Mouse (Mus musculus): Measurements from ENCODE around the gene Gadl1. TPM values are rescaled to one million over a fixed set of nuclear protein-coding genes. Genes with fewer than 3 reads are reported as not detected.
"Not testable (repeated sequence)": the region's sequence is repeated elsewhere in the genome, so short reads cannot be mapped to it uniquely, and the experiment has no call there.

The Gadl1 gene
- total RNA-seq, 2 experiments from 2014 or later = not detected

DNA sequence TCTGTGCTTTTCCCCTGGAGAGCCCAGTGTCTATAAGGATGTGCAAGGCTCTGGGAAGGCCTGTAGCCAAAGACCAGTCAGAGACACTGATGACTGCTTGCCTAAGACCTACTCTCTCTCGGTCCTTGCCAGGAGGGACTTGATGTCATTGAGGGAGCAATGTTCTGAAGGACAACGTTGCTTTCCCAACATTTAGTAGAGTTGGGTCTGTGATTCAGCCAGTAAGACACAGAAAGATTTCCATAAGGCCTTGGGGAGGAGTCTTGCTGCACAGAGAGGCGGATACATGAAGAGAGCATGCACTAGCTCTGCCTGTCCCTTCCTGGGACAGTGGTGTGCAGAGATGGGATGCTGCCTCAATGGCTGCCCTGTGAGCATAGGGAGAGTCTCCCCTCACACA lies 107.8 kb downstream of the Gadl1 start:
- ATAC-seq (ENCODE audit: poor library complexity, severe bottlenecking) = no peak

DNA sequence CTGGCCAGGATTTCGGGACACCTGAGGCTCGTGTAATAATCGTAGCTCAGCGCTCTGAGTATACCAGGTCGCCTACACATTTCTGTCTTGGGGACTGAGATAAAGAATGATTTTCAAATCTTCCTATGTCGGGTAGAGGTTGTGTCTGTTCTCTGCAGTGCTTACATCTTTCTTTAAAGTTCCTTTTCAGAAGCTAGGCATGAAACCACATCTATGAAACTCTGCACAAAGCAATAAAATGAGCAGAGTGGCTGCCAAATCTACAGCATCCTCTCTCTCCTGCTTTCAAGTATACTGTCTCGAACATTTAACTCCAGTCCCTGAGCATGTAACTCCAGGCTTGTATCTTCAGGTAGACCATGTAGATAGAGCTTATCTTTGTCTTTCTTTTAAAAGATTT lies 109.3 kb downstream of the Gadl1 start:
- ATAC-seq (ENCODE audit: poor library complexity, severe bottlenecking) = no peak

DNA sequence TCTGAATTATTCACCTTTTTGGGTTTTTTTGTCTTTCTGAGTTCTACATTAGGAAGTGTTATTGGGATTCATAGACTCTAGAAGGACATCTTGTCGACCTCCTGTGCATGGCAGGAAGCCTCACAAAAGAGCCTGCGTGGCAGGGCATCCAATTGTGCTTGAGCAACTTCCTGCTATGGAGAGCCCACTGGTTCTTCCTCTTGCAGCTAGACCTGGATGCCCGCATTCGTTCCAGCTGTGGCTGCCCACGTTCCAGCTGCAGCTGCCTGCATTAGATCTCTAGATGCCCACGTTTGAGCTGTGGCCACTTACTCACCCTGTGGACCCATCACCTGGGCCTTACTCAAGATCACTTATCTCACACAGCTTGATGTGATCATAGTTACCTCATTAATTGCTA lies 116.1 kb downstream of the Gadl1 start:
- no peak for ATAC-seq (ENCODE audit: poor library complexity, severe bottlenecking)

DNA sequence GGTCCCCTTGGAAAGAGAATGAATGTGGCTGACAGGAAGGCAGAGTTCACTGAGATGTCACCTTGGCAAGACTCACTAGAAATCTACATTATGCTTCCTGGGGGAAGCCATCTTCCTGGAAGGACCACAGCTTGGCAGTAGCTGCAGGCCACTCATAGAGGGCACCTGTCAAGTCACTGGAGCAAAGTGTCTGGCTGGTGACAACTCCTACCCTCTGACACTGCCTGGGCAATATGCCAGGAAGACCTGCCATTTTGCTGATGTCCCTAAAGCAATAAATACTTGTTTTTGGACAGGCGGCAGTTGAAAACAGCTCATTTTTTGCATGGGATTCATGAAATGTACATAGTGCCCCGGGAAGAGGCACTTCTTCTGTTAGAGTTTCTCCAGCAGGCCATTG lies 119.8 kb downstream of the Gadl1 start:
- ATAC-seq (ENCODE audit: poor library complexity, severe bottlenecking) = no peak

DNA sequence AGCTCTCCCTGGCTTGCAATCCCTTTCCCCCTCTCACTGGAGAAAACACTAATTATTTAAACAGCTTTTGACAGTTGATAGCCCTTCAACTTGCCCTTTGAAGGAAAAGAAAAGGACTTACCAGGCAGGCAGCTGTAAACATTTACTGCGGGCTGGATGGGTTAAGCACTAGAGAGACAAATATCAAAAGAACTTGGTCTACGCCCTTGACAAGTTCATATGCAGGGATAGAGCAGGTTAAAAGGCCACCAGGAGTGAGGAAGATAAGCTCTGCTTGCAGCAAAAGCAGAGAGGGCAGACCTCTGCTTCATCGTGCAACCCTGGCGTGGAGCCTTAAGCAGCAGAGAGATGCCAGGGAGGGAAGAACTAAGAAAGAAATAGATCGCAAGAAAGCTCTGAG lies 123.5 kb downstream of the Gadl1 start:
- ATAC-seq (ENCODE audit: poor library complexity, severe bottlenecking) = no peak

DNA sequence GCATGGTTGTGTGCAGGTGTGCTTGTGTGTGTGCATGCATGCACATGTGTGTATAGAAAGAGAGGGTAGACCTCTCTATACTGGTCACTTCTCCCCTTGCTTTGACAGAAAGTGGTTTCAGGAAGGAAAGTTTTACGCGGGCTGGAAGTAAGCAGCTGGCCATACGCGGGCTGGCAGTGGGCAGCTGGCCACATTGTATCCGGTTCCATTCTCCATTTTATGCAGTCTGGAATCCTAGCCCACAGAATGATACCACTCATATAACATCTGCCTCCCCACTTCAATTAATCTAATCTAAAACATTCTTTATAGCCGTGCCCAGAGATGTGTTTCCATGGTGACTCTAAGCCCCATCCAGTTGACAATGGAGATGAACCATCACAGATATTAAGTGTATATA lies 129.0 kb downstream of the Gadl1 start:
- ATAC-seq (ENCODE audit: poor library complexity, severe bottlenecking) = no peak

DNA sequence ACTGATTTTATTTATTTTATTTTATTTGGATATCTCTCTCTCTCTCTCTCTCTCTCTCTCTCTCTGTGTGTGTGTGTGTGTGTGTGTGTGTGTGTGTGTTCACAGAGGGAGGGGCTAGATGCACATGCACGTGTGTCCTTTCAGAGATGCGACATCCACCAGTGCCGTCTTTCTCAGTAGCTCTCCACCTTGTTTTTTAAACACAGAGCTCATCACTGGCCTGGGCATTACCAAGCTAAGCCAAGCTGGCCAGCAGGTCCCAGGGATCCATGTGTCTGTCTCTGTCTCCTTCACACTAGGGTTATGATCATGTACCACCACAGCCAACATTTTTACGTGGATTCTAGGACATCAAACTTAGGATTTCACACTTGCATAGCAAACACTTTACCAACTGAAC lies 130.7 kb downstream of the Gadl1 start:
- no peak for ATAC-seq (ENCODE audit: poor library complexity, severe bottlenecking)

DNA sequence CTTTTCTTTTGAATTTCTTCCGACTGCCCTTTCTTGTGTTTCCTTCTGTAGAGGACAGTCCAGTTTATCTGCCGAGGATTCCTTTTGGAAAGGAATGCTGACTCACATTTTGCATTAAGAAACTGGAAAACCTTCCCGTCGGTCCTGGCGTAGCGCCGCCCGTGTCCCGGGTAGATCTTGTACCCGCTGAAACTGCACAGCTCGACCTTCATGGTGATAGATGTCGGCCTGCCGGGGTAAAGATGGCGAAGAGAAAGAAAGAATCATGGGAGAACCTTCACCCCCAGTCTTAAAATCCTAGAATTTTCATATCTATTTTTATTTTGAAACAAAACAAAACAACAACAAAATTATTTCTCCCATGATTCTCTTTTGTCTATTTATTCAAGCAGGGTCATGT lies 131.6 kb downstream of the Gadl1 start:
- peak; percentile 64 for ATAC-seq (ENCODE audit: poor library complexity, severe bottlenecking)

DNA sequence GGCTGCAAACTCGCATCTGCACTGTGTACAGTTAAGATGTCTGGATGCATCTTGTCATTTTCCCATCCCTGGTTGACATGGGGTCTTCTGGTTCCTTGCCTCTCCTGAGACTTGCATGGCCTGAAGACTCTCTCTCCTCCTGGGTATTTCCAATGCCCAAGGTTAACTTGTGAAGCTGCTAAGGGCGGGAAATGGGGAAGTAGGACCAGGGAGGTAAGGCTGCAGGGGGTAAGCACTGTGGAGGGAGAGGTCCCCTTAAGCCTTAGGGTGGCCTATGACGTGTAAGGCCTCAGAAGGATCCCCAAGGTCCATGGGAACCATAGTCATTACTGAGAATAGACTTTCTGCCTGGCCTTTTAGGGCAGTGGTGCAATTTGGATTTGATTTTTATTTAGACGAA lies 132.1 kb downstream of the Gadl1 start:
- ATAC-seq (ENCODE audit: poor library complexity, severe bottlenecking) = peak; percentile 51

DNA sequence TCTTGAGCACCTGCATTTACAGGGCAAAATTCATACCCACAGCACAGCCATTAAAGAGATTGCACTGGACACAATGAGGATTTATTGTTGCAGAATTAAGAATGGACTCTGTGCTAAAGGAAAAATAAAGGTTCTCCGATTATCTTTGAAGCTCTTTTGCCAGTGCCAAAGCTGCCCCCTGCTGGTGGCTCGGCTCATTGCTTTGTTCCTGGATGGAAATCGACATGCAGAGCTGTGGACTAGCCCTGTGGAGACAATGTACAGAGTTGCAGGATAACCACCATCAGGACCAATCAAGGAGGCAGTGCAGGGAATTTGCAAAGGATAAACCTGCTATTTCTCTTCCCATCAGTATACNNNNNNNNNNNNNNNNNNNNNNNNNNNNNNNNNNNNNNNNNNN lies 132.5 kb downstream of the Gadl1 start:
- peak; percentile 78 for ATAC-seq (ENCODE audit: poor library complexity, severe bottlenecking)

DNA sequence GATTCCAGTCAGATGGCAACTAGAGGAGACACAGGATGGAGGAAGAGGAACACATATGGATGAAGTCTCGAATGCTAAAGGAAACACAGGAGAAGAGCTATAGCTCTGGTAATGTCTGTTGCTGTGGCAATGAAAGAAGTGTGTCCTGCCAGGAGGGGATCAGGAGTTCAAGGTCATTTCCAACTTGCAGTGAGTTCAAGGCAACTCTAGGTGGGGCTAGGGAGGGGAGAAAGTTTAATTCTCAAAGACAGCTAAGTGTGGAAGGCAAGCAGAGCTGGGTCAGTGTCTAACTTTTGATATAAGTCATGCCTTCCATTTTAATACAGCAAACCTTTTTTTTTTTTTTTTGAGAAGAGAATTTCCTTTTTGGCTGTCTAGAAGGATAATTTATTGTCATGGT lies 140.7 kb downstream of the Gadl1 start:
- no peak for ATAC-seq (ENCODE audit: poor library complexity, severe bottlenecking)

DNA sequence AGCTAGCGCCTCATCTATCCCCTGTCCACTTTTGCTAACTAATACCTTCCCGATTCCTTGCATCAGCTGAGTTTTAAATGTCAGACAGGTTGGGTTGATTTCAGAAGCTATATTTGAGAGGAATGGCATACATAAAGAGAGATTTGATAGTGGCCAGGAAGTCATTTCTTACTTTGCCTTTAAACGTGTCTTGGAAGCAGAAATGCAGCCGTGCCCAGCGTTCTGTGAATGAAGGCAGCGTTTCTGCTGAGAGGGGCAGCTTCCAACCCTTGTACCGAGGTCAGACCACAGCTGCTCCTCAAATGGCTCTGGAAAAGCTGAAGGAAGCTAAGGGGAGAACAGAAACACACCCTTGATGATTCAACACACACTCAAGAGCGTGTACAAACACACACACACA lies 144.7 kb downstream of the Gadl1 start:
- no peak for ATAC-seq (ENCODE audit: poor library complexity, severe bottlenecking)

DNA sequence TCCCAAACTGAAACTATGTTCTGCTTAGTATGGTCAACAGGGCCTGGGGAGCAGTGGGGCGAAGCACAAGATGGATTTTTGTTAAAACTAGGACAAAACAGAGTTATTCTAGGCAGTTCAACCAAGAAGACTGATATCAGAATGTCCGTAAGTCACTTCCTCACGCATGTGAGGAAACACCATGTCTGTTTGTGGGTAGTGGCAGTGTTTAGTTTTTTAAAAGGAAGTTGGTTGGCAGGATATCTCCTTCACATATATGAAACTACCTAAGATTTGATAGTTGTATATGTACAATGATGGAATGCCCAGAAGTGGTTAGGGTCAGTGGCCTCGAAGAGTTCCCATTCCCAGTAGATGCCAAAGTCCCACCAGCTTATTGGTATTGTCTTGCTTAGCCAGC lies 149.2 kb downstream of the Gadl1 start:
- peak; percentile 69 for ATAC-seq (ENCODE audit: poor library complexity, severe bottlenecking)

DNA sequence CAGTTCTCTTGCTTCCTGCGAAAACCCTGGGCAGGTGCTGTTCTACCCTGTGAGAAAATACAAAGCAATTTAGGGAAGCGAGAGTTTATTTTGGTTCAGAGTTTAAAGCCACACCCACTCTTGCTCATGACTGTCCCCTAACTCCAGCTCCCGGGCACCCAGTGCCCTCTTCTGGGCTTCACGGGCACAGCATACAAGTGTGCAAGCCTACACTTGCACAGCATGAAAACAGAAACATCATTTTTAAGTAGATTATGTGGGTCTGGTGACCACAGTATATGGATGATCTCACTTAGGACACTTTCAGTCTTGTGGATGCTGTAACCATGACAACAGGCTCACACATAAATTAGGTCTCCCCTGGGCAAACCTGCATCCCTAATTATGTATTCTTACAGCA lies 149.9 kb downstream of the Gadl1 start:
- peak; percentile 84 for ATAC-seq (ENCODE audit: poor library complexity, severe bottlenecking)

DNA sequence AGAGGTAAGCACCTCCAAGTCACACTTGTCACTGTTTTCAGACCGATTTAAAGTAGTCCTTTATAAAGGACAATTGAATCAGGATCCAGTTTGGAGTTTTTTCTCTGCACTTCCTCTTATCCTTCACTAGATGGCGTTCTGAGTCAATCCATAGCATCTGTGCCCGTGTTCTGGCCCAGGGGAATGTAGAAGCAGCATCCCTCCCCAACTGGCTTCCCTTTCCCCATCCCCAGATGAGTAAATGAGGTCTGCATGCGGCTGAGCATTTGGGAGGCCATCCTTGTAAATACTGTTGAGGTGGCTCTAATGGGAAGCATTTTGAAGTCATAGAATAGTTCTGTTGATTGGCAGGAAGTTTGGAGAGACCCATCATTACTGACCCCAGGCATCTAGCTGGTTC lies 151.4 kb downstream of the Gadl1 start:
- ATAC-seq (ENCODE audit: poor library complexity, severe bottlenecking) = peak; percentile 53

DNA sequence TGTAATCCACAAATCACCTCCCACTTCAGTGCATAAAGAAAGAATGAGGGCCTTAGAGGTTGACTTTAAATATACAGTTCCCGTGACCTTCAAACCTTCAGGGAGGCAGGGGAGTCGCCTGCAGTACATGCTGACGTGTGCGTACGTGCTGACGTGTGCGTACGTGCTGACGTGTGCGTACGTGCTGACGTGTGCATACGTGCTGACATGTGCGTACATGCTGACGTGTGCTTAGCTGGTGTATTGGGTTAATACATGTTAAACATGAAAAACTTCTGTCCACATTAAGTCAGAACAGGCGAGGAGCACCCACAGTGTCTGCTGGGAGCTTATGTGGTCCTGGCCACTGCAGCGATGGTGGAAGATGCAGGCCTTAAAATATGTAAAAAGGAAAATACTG lies 155.5 kb downstream of the Gadl1 start:
- no peak for ATAC-seq (ENCODE audit: poor library complexity, severe bottlenecking)

DNA sequence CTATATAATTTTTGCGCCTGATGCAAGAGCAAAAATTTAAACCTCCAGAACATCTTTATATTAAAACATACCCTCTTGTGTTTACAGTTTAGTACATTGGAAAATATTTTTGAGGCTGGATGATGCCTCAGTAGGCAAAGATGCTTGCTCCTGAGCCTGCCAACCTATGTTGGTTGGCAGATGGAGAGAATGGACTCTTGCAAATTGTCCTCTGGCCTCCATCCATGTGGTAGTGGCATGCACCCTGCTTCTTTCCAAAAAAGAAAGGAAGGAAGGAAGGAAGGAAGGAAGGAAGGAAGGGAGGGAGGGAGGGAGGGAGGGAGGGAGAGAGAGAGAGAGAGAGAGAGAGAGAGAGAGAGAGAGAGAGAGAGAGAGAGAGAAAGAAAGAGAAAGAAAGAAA lies 162.3 kb downstream of the Gadl1 start:
- not testable (repeated sequence) for ATAC-seq (ENCODE audit: poor library complexity, severe bottlenecking)

DNA sequence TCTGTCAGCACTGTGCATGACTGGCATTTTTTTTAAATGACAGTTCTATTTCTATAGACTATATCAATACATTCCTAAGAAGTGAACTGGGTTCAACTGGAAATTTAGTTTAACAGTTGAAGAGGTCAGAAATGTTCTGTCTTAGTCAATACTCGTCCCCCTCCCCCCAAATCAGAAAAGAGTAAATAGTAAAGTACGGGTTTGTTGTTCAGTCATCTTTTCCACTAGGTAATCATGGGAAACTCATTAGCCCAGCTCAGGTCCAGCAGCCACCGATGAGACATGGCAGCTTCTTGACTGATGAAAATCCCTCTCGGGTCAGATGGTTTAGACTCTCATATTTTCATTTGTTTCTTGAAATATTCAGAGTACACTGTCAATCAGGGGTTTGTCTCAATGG lies 166.9 kb downstream of the Gadl1 start:
- ATAC-seq (ENCODE audit: poor library complexity, severe bottlenecking) = no peak

DNA sequence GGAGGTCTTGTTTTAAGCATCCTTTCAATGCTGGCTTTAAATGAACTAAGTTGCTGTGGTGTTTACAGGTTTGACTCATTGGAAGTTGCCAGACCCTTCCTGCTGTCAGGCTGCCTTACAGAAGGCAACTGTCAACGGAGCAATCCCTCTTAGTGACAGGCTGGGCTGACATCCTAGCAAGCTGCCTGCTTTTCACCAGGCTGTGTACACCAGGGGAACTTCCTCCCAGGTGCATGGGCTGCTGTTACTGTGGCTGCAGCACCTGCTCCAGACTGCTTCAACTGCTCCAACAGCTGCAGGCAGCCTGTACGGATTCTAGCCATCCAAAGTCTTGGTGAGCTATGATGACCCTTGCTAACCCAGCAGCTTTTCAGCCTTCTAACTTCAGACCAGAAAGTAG lies 167.7 kb downstream of the Gadl1 start:
- ATAC-seq (ENCODE audit: poor library complexity, severe bottlenecking) = peak; percentile 25

DNA sequence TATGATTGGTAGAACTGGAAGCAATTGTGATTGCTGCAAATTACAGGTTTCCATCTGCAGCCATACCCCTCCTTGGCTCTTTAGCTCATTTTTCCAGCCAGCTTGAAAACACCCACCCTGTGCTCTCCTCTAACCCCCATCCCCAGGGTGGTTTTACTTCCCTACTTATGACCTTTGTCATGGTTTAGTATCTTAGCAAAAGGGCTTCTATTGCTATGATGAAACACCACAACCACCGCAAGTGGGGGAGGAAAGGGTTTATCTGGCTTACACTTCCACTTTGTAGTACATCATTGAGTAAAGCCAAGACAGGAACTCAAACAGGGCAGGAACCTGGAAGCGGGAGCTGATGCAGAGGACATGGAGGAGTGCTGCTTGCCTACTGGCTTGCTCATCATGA lies 168.2 kb downstream of the Gadl1 start:
- peak; percentile 89 for ATAC-seq (ENCODE audit: poor library complexity, severe bottlenecking)

DNA sequence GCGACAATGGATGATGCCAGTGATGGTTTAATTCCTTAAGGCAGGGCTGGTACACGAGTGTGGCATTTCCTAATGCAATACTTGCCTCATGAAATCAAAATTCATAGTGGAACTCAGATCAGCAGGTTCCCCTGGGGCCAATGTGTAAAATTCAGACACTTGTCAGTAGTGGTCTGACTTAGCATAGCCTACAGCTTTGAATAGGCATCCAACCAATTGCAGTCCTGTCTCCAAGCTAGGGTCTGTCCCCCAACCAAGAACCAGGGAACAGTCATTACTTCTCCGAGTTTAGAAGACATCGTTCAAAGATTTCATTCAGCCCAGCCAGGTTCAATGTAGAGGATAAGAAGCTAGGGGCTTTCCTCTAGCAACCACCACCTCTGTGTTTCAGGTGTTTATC lies 172.5 kb downstream of the Gadl1 start:
- ATAC-seq (ENCODE audit: poor library complexity, severe bottlenecking) = no peak

DNA sequence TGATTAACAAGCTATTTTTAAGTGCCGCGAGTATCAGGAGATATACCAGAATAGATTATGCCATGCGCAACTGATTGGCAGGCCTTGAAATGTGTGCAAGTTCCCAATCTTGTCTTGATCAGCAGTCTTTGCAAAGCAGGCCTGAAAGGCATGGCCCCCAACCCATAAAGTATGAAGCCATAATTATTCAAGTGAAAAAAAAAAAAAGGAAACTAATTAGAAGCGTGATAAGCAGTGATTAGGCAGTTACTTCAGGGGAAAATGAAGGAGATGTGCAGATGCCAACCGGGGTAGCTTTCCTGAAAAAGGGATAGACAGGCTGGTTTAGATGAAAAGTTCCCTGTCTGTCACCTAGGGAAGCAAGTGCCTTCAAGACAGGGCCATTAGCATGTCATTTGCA lies 174.0 kb downstream of the Gadl1 start:
- ATAC-seq (ENCODE audit: poor library complexity, severe bottlenecking) = no peak

DNA sequence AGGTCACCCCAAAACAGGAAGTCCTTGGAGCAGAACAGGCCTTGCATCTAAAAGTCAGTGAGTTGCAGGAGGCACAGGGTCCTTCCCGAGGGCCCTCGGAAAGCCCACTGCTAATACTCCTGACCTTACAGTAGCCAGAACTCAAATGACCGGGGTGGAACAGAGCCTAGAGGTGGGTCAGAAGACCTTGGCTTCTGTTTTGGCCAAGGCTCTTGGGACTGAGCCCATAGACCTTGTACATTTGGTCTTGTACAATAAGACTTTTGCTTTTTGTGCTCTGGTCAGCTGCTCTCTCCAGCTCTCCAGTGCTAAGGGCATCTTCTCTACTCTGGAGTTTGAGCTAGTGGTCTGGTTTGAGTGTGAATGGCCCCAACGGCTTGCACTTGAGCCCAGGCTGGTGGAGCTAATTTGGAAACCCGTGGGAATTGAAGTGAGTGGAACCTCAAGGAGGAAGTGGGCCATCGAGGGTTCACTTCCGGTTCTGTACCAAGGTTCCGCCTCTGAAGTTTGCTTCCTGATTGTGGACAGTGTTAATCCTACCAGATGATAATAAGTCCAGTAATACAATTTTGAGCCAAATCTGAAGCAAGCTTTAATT lies 174.6 kb downstream of the Gadl1 start:
- peak; percentile 66 for ATAC-seq (ENCODE audit: poor library complexity, severe bottlenecking)

Data from megakaryocyte, adult 5-6 weeks (primary cell).